Mouse (Mus musculus) midbrain, embryonic 13.5 days (tissue): ENCODE results near the gene Lrrfip2. TPM values are rescaled to one million over a fixed set of nuclear protein-coding genes. Genes with fewer than 3 reads are reported as not detected.

ENCODE experiments used
- ATAC-seq: fragments of 200-750 bp; cut with Nextera tagmentation; 2 replicates; pipeline ENCODE4 v1.8.0; 2017; ENCODE audit warnings: mild to moderate bottlenecking, moderate TSS enrichment, moderate library complexity
- H3K27ac ChIP-seq: fragments of 300-500 bp; sonication (generic); 2 replicates; pipeline ENCODE4 v1.5.1; 2015; ENCODE audit warnings: inconsistent platforms, mild to moderate bottlenecking, moderate library complexity
- H3K27me3 ChIP-seq: fragments of 300-500 bp; sonication (generic); 2 replicates; pipeline ENCODE4 v1.6.1; 2015; ENCODE audit warnings: mild to moderate bottlenecking, inconsistent platforms
- H3K36me3 ChIP-seq: fragments of 300-500 bp; sonication (generic); 2 replicates; pipeline ENCODE4 v1.6.1; 2015; ENCODE audit warnings: mild to moderate bottlenecking, inconsistent platforms
- H3K4me1 ChIP-seq: fragments of 300-500 bp; sonication (generic); replicated peaks from 2 replicates; pipeline ENCODE4 v1.6.1; 2015; ENCODE audit warnings: inconsistent platforms
- H3K4me2 ChIP-seq: fragments of 300-500 bp; sonication (generic); replicated peaks from 2 replicates; pipeline ENCODE4 v1.6.1; 2015; ENCODE audit warnings: moderate library complexity, mild to moderate bottlenecking, inconsistent platforms
- H3K4me3 ChIP-seq: fragments of 300-500 bp; sonication (generic); replicated peaks from 2 replicates; pipeline ENCODE4 v1.5.1; 2015; ENCODE audit warnings: mild to moderate bottlenecking, inconsistent platforms
- H3K9ac ChIP-seq: fragments of 300-500 bp; sonication (generic); replicated peaks from 2 replicates; pipeline ENCODE4 v1.6.1; 2015; ENCODE audit warnings: mild to moderate bottlenecking, inconsistent platforms
- H3K9me3 ChIP-seq: fragments of 300-500 bp; sonication (generic); 2 replicates; pipeline ENCODE4 v1.6.1; 2016; ENCODE audit warnings: mild to moderate bottlenecking, inconsistent platforms
- WGBS: fragments of 180-500 bp; shearing (Covaris S2); methylation state at CpG from one replicate; pipeline ENCODE4 v1.1.7; 2015; 5-methylcytosine and 5-hydroxymethylcytosine counted together
- polyA plus RNA-seq: library from polyadenylated mRNA; unstranded; fragments of >200 nt; fragmentation: Nextera tagmentation; extraction: Ambion mirVana; gene quantifications from 2 replicates; pipeline ENCODE4 v1.2.1, GENCODE M21; 2015

The Lrrfip2 gene
- polyA plus RNA-seq, 1 experiment from 2014 or later, result 47.6 TPM

DNA sequence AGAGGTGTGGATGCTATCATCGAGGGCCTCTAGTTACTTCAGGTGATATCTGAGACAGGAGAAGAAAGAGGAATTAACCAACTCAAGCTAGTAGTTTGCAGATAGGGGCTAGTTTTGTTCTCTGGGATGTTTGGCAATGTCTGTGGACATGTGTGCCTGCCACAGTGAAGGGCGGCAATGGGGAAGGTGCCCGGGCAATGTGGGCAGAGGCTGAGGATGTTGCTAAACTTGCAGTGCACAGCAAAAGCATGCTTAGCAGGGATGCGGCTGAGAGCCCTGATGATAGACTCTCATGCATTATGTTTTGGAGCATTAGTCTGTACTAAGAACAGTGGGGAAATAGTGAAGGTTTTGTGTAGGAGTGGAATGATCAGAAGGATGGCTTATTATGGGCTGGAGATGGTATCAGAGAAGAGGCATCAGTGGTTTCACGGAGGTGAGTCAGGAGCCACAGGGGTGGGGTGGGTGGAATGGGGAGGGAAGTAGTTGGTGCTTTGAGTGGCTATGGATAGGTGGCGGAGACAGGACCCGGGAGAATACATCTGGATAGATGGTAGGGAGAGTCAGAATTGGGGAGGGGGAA lies 28.9 kb downstream of the Lrrfip2 start:
- no peak for ATAC-seq

DNA sequence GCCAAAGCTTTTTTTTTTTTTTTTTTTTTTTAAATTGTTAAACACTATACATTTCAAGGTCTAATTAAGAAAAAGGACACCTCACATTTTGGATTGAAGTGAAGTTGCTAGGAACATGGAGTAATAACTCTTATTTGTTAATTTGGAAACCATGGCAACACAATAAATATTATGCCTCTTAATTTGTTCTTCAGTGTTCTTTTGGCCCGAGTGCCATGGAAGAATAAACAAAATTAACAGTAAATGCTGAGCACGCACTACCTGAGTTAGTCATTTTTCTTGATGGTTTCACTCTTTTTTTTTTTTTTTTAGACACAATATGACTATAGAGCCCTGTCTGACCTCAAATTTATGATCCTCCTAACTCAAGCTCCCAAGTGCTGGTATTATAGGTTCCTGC lies 30.6 kb downstream of the Lrrfip2 start:
- WGBS, result 89% methylated on average over 2 of the region's 2 CpGs
- Histone ChIP-seq H3K9ac (no peak overlapping the region), H3K9me3 (no peaks in the 10 kb centered on the region), H3K4me3 (no peak overlapping the region), H3K27me3 (no peaks in the 10 kb centered on the region), H3K36me3 (0 out of 2 replicates have a peak, but pooled peaks cover 4% of the 10 kb centered on the region), H3K4me1 (no peaks in the 10 kb centered on the region), H3K27ac (no peak overlapping the region), H3K4me2 (no peak overlapping the region)
- no peak for ATAC-seq

More for the DNA sequence above, 28.9 kb downstream of the Lrrfip2 start:
- H3K4me2 ChIP-seq, result no peak overlapping the region
- no peaks in the 10 kb centered on the region for H3K27me3 ChIP-seq
- H3K36me3 ChIP-seq, result peaks cover 9% of the 10 kb centered on the region; the same call in 1 of the 2 replicates
- no peak overlapping the region for H3K27ac ChIP-seq
- WGBS, result 95% methylated on average over 7 of the region's 7 CpGs
- H3K4me3 ChIP-seq, result no peak overlapping the region
- H3K9me3 ChIP-seq, result no peaks in the 10 kb centered on the region
- no peaks in the 10 kb centered on the region for H3K4me1 ChIP-seq
- H3K9ac ChIP-seq, result no peak overlapping the region

DNA sequence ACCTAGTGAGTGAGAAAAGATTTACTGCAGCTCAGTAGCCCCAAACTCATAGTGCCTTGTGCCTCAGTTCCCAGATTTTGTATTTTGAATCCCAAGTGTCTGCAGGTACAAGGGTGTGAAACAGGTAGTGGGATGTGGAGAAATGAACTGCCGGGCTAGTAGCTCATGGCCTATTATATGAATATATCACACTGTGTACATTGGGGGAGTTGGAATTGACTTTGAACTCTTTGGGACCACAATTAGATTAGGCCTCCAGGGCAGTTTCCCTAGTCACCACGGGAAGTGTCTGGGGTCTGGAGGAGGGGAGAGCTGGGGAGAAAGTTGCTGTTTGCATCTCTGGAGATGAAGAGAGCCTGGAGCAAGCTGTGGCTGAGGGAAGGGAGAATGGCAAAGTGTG lies 31.0 kb downstream of the Lrrfip2 start:
- H3K27ac ChIP-seq, result no peak overlapping the region
- H3K4me1 ChIP-seq, result no peaks in the 10 kb centered on the region
- WGBS, result 79% methylated on average over 2 of the region's 2 CpGs
- no peak overlapping the region for H3K4me3 ChIP-seq
- no peaks in the 10 kb centered on the region for H3K9me3 ChIP-seq
- H3K36me3 ChIP-seq, result 0 out of 2 replicates have a peak, but pooled peaks cover 2% of the 10 kb centered on the region
- H3K4me2 ChIP-seq, result no peak overlapping the region
- no peaks in the 10 kb centered on the region for H3K27me3 ChIP-seq
- no peak overlapping the region for H3K9ac ChIP-seq
- ATAC-seq, result no peak

DNA sequence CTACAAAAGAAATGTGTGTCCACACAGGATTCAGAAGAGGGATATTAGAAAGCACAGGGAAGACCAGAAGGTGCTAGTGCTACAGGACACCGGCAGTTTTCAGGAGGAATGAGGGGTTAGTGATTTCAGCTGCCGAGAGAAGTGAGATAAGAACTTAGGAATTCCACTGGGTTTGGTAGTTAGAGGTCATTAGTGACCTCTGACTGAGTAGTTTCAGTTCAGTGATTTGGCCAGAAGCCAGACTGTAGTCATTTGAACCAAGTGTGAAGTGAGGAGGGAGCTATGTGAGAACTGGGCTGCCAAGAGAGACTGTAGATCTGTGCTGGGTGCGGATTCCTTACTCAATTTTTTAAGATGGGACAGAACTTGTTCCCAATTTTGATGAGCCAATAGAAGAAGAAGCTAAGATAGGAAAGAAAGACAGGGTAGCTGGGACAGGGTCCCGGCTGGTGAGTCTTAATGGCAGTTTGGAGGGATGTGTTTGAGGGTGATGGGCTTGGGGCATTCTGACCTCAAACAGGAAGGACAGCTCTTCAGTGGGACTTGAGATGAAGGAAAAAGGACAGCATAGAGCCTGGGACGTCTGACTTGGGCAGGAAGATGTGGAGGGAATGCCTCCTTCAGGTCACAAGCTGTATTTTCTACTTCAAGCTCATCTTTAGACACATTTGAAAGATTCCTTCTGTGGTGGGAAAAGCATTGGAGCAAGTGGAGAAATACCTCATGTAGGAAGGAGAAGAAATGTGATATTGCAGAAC lies 32.0 kb downstream of the Lrrfip2 start:
- Histone ChIP-seq H3K4me3 (no peak overlapping the region), H3K4me2 (no peak overlapping the region), H3K27me3 (no peaks in the 10 kb centered on the region), H3K27ac (no peak overlapping the region), H3K4me1 (no peaks in the 10 kb centered on the region), H3K9me3 (no peaks in the 10 kb centered on the region), H3K36me3 (no peaks in the 10 kb centered on the region), H3K9ac (no peak overlapping the region)
- WGBS, result 82% methylated on average over 5 of the region's 5 CpGs
- no peak for ATAC-seq

DNA sequence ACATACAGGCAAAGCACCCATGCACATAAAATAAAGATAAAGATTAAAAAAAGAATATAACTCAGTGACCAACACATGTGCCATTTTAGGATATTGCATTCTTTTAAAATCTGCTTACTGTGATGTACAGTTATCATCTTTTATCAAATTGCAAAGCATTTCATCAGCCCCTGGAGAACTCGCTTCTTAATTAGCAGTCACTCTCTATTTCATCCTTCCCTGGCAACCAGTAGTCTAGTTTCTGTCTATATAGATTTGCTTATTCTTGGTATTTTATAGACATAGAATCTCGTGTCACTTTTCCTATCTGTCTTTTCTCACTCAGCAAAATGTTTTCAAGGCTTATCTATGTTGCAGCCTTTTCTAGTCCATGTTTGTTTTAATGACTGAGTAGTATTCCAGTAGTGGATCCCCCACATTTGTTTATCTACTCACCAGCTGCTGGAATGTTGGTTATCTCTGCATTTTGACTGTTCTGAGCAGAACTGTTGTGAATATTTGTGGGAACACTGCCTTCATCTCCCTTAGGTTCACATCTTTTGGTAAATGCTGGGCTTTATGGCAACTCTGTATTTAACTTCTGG lies 35.0 kb downstream of the Lrrfip2 start:
- ATAC-seq, result no peak
- WGBS, result 98% methylated on average over 2 of the region's 2 CpGs
- H3K27me3 ChIP-seq, result no peaks in the 10 kb centered on the region

DNA sequence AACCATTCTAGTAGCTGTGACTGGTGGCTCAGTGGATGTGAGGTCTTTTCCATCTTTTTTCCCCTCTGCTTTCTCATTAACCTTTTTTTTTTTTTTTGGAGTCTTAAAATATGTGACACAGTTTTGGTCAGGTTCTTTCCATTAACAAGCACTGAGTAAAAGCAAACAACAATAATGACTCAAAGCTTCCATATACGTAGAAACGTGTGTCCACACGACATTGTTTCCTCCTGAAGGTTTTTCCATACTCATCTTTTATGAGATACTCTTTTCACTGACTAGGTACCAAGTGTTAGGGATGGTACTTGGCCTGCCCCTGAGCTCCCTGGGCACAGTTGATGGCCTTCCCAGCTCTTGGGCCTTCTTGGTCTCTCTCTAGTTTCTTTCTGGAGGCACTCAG lies 35.6 kb downstream of the Lrrfip2 start:
- 95% methylated on average over 3 of the region's 3 CpGs for WGBS
- ATAC-seq, result no peak

More for the DNA sequence above, 35.0 kb downstream of the Lrrfip2 start:
- no peak overlapping the region for H3K27ac ChIP-seq
- H3K36me3 ChIP-seq, result no peaks in the 10 kb centered on the region
- no peaks in the 10 kb centered on the region for H3K4me1 ChIP-seq
- H3K9ac ChIP-seq, result no peak overlapping the region
- H3K4me3 ChIP-seq, result no peak overlapping the region
- H3K4me2 ChIP-seq, result no peak overlapping the region
- H3K9me3 ChIP-seq, result no peaks in the 10 kb centered on the region

DNA sequence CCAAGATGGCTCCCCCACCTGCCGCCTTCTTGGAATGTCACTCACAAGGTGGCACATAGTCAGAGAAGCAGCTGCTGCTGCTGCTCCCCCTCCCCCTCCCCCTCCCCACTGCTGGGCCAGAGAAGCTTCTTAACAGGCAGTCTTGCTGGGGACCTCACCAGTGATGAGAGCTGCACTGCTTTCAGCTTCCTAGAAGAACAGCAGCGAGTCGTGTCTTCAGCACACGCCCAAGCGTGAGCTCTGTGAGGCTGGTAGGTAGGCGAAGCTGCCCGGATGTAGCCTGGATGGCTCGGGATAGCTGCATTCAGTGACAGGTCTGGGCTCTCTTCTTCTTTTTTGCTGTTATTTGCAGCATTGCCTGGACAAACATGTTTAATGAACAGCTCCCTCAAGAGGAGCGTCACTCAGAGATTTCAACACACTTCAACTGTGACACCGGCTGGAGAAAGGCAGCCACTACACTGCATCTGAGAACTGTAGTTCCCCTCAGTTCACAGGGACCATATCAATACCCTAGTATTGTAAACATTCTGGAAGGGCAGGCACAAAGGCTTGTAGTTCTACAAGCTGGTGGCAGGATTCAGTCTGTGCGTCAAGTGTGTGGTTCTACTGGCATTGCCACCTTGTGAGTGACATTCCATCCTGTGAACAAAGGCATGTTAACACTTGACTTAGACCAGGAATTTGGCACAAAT lies 38.5 kb downstream of the Lrrfip2 start:
- 88% methylated on average over 11 of the region's 11 CpGs for WGBS
- H3K4me3 ChIP-seq, result no peak overlapping the region

More for the DNA sequence above, 35.6 kb downstream of the Lrrfip2 start:
- H3K4me1 ChIP-seq, result no peaks in the 10 kb centered on the region
- H3K4me2 ChIP-seq, result no peak overlapping the region
- no peaks in the 10 kb centered on the region for H3K36me3 ChIP-seq
- H3K27me3 ChIP-seq, result no peaks in the 10 kb centered on the region
- no peak overlapping the region for H3K9ac ChIP-seq
- H3K27ac ChIP-seq, result no peak overlapping the region
- H3K9me3 ChIP-seq, result no peaks in the 10 kb centered on the region
- H3K4me3 ChIP-seq, result no peak overlapping the region

DNA sequence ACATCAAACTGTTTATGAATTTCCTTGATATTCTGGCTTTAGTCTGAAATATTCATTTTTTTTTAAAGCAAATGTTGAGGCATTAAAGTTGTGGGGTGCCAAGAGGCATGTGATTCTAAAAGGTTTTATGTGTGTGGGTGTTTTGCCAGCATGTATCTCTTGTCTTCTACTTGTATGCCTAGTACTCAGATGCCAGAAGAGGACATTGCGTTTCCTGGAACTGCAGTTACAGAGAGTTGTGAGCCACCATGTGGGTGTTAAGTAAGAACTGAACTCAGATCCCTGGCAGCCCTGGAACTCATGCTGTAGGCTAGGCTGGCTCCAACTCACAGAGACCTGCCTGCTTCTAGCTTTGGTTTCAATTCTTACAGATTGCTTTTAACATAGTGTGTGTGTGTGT lies 42.2 kb downstream of the Lrrfip2 start:
- 87% methylated on average over 1 of the region's 1 CpGs for WGBS
- no peak overlapping the region for H3K9ac ChIP-seq
- no peaks in the 10 kb centered on the region for H3K27me3 ChIP-seq
- H3K4me3 ChIP-seq, result no peak overlapping the region
- no peaks in the 10 kb centered on the region for H3K4me1 ChIP-seq
- no peak for ATAC-seq
- H3K36me3 ChIP-seq, result peaks cover 22% of the 10 kb centered on the region; the same call in 1 of the 2 replicates
- no peak overlapping the region for H3K27ac ChIP-seq
- no peaks in the 10 kb centered on the region for H3K9me3 ChIP-seq
- no peak overlapping the region for H3K4me2 ChIP-seq

More for the DNA sequence above, 38.5 kb downstream of the Lrrfip2 start:
- no peak overlapping the region for H3K9ac ChIP-seq
- no peaks in the 10 kb centered on the region for H3K4me1 ChIP-seq
- H3K9me3 ChIP-seq, result no peaks in the 10 kb centered on the region
- no peak for ATAC-seq
- no peaks in the 10 kb centered on the region for H3K27me3 ChIP-seq
- H3K36me3 ChIP-seq, result 0 out of 2 replicates have a peak, but pooled peaks cover under 1% of the 10 kb centered on the region
- H3K27ac ChIP-seq, result no peak overlapping the region
- H3K4me2 ChIP-seq, result no peak overlapping the region

DNA sequence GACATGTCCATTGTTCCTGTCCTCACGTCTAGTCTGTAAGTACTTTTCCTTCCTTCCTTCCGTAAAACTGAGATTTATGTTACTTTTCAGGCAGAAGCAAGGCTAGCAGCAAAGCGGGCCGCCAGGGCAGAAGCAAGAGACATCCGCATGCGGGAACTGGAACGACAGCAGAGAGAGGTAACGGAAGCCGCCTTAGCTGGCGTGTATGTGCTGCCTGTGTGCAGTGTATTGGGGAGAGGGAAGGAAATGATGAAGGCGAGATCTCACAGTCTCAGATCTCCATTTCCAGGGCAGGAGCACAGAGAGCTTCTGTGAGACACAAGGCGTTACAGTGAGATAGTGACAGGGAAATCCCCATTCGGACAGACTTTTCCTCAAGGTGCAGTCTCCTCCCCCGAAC lies 43.8 kb downstream of the Lrrfip2 start:
- no peak overlapping the region for H3K4me2 ChIP-seq
- no peak overlapping the region for H3K4me3 ChIP-seq
- 91% methylated on average over 14 of the region's 14 CpGs for WGBS
- no peak for ATAC-seq
- peaks cover 22% of the 10 kb centered on the region; the same call in 1 of the 2 replicates for H3K36me3 ChIP-seq
- H3K9me3 ChIP-seq, result no peaks in the 10 kb centered on the region
- H3K9ac ChIP-seq, result no peak overlapping the region
- no peaks in the 10 kb centered on the region for H3K27me3 ChIP-seq
- H3K27ac ChIP-seq, result no peak overlapping the region
- 0 out of 2 replicates have a peak, but pooled peaks cover under 1% of the 10 kb centered on the region for H3K4me1 ChIP-seq

DNA sequence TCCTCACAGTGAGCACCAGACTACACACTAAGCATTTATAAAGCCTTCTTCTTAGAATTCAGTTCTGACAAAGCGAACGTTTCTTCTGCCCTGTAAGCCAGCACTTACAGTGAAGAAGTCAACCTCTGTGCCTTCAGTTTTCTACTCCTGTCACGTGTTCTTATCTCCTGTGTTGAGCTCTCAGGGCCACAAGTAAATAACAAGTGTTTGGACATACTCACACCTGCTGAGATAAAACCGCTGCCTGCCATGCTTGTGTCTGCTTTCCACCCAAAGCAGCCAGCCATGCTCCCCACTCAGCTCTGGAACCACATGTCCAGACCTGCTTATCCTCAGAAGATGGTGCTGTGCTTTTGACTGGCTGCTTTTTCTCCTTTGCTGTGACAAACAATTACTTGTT lies 49.2 kb downstream of the Lrrfip2 start:
- H3K9ac ChIP-seq, result no peak overlapping the region
- 0 out of 2 replicates have a peak, but pooled peaks cover 5% of the 10 kb centered on the region for H3K4me1 ChIP-seq
- no peaks in the 10 kb centered on the region for H3K9me3 ChIP-seq
- H3K4me3 ChIP-seq, result no peak overlapping the region
- no peak for ATAC-seq
- H3K27me3 ChIP-seq, result no peaks in the 10 kb centered on the region
- no peak overlapping the region for H3K4me2 ChIP-seq
- H3K36me3 ChIP-seq, result peaks cover 14% of the 10 kb centered on the region; the same call in 1 of the 2 replicates
- H3K27ac ChIP-seq, result no peak overlapping the region
- WGBS, result 56% methylated on average over 4 of the region's 4 CpGs

DNA sequence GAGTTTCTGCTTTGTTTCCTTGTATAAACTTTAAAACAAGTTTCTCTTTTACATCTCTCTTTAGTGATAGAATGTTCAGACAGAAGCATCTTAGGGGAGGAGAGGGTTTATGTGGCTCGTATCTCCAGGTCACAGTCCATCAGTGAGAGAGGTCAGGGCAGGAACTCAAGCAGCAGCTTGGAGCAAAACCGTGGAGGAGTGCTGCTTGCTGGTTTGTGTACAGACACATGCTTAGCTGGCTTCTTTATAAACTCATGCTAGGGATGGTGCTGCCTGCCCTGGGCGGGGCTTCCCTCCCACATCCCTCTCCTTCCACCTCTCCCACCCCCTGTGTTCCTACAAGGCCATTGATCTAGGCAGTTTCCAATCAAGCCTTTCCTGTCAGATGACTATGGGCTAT lies 53.0 kb downstream of the Lrrfip2 start:
- H3K27ac ChIP-seq, result no peak overlapping the region
- no peak overlapping the region for H3K4me2 ChIP-seq
- H3K27me3 ChIP-seq, result no peaks in the 10 kb centered on the region
- no peak overlapping the region for H3K4me3 ChIP-seq
- no peak overlapping the region for H3K9ac ChIP-seq
- 58% methylated on average over 3 of the region's 3 CpGs for WGBS
- H3K36me3 ChIP-seq, result no peaks in the 10 kb centered on the region
- no peaks in the 10 kb centered on the region for H3K9me3 ChIP-seq
- H3K4me1 ChIP-seq, result 0 out of 2 replicates have a peak, but pooled peaks cover 5% of the 10 kb centered on the region
- no peak for ATAC-seq

DNA sequence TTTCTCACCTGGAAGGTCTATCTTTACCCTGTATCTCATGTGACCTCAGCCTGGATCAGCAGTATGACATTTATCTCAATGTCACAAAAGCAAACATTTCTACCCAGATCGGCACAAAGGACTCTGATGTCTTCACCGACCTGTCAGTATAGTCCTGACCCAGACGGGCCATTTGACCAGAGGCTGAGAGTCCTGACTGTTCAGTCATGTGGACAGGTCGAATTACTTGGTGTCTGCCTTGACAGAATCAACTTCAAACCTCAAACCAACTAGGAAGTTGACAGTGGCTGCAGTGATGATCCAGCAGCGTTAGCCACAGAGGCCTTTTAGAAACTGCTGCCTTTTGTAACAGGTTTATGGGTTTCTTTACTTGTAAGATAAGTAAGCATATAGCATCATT lies 56.7 kb downstream of the Lrrfip2 start:
- ATAC-seq, result no peak
- no peaks in the 10 kb centered on the region for H3K4me1 ChIP-seq
- no peak overlapping the region for H3K4me3 ChIP-seq
- no peak overlapping the region for H3K27ac ChIP-seq
- no peak overlapping the region for H3K9ac ChIP-seq
- H3K36me3 ChIP-seq, result no peaks in the 10 kb centered on the region
- H3K4me2 ChIP-seq, result no peak overlapping the region
- WGBS, result 83% methylated on average over 5 of the region's 5 CpGs
- H3K9me3 ChIP-seq, result no peaks in the 10 kb centered on the region
- H3K27me3 ChIP-seq, result no peaks in the 10 kb centered on the region
